Mouse (Mus musculus) stomach, postnatal 0 days (tissue): ENCODE measurements around the gene Alg12. TPM values are rescaled to one million over a fixed set of nuclear protein-coding genes. Genes with fewer than 3 reads are reported as not detected.
A peak's percentile ranks its signal among the peaks of the same experiment; 100 is the strongest.

Source experiments
- ATAC-seq: fragments of 200-750 bp; cut with Nextera tagmentation; 2 replicates; pipeline ENCODE4 v1.8.0; 2017; ENCODE audit not compliant: low FRiP score, low TSS enrichment
- DNase-seq: peaks from one replicate; pipeline ENCODE4 v3.0.0-alpha.2; 2016; ENCODE audit warnings: low spot score
- H3K27ac ChIP-seq: fragments of 300-500 bp; sonication (generic); replicated peaks from 2 replicates; pipeline ENCODE4 v1.5.1; 2014; ENCODE audit warnings: mild to moderate bottlenecking, control low read depth
- H3K27me3 ChIP-seq: fragments of 300-500 bp; sonication (generic); 2 replicates; pipeline ENCODE4 v1.6.1; 2014; ENCODE audit warnings: low read length; ENCODE audit not compliant: control insufficient read depth, insufficient read depth
- H3K36me3 ChIP-seq: fragments of 300-500 bp; sonication (generic); 2 replicates; pipeline ENCODE4 v1.6.1; 2014; ENCODE audit warnings: low read length, mixed read lengths; ENCODE audit not compliant: control insufficient read depth, insufficient read depth
- H3K4me1 ChIP-seq: fragments of 300-500 bp; sonication (generic); replicated peaks from 2 replicates; pipeline ENCODE4 v1.6.1; 2014; ENCODE audit warnings: antibody characterized with exemption; ENCODE audit not compliant: control insufficient read depth, insufficient read depth
- H3K4me2 ChIP-seq: fragments of 300-500 bp; sonication (generic); replicated peaks from 2 replicates; pipeline ENCODE4 v1.6.1; 2014; ENCODE audit warnings: low read depth, mild to moderate bottlenecking, control low read depth, moderate library complexity
- H3K4me3 ChIP-seq: fragments of 300-500 bp; sonication (generic); 2 replicates; pipeline ENCODE4 v1.5.1; 2014; ENCODE audit warnings: low read depth, low read length, control low read depth
- H3K9ac ChIP-seq: fragments of 300-500 bp; sonication (generic); 2 replicates; pipeline ENCODE4 v1.6.1; 2014; ENCODE audit warnings: mild to moderate bottlenecking, low read length, control low read depth, mixed read lengths
- H3K9me3 ChIP-seq: fragments of 300-500 bp; sonication (generic); 2 replicates; pipeline ENCODE4 v1.6.1; 2016; ENCODE audit warnings: low read length; ENCODE audit not compliant: control insufficient read depth
- CTCF ChIP-seq: IDR thresholded peaks from 2 replicates; pipeline ENCODE4 v1.5.1; 2016; ENCODE audit warnings: antibody characterized with exemption, low read depth, mild to moderate bottlenecking, moderate library complexity
- EP300 ChIP-seq: optimal IDR thresholded peaks from 2 replicates; pipeline ENCODE3; 2016; ENCODE audit warnings: antibody characterized with exemption
- WGBS: fragments of 180-500 bp; shearing (Covaris S2); extraction: QIAGEN DNeasy Blood & Tissue Kit; methylation state at CpG from one replicate; pipeline ENCODE4 v1.1.7; 2014; 5-methylcytosine and 5-hydroxymethylcytosine counted together
- polyA plus RNA-seq: library from polyadenylated mRNA; unstranded; fragments of >200 nt; fragmentation: Nextera tagmentation; extraction: Ambion mirVana; gene quantifications from 2 replicates; pipeline ENCODE4 v1.2.1, GENCODE M21; 2015

Gene Alg12
- polyA plus RNA-seq, 1 experiment from 2014 or later = 8.2 TPM

DNA sequence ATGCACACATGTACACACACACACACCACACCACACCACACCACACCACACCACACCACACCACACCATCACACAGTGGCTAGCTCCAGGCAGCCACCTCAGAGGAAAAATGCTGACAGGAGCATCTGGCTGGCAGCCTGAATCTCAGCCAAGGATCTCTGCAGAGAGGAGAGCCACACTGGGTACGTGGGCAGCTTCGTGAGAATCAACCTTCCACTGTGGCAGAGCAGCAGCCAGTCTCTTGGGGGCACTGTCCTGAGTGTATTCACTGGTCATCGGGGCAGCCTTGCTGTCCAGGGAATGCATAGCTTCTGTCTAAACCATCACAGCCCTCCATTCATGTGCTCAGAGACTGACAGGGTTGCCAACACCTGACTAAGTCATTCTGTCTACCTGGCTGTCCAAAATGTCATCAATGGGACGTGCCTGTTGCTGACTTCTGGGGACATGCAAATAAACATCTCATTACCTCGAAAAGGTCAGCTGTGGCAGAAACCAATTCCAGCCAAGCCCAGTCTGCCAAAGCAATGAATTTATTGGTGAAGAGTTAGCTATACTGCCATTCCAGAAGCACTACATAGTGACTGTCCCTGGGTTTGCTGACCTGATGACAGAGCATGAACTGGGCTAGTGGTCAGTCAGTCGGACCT lies 10.8 kb upstream of the Alg12 start:
- no peaks in the 10 kb centered on the region for H3K27me3 ChIP-seq
- H3K27ac ChIP-seq = no peak overlapping the region
- no peak for DNase-seq
- no peaks in the 10 kb centered on the region for H3K4me1 ChIP-seq
- H3K36me3 ChIP-seq = peaks cover 10% of the 10 kb centered on the region; the same call in 1 of the 2 replicates
- H3K4me3 ChIP-seq = no peak overlapping the region
- no peaks in the 10 kb centered on the region for H3K9me3 ChIP-seq
- TF ChIP-seq EP300 (no peak), CTCF (no peak)
- WGBS = 74% methylated on average over 6 of the region's 6 CpGs
- no peak for ATAC-seq
- H3K9ac ChIP-seq = 0 out of 2 replicates have a peak overlapping the region, but pooled peaks have one; percentile 18
- H3K4me2 ChIP-seq = no peak overlapping the region

- WGBS = 46% methylated on average over 17 of the region's 17 CpGs
- Histone ChIP-seq H3K4me2 (no peak overlapping the region), H3K9me3 (no peaks in the 10 kb centered on the region), H3K36me3 (peaks cover 18% of the 10 kb centered on the region; the same call in 1 of the 2 replicates), H3K27ac (no peak overlapping the region), H3K4me3 (no peak overlapping the region), H3K9ac (no peak overlapping the region), H3K4me1 (no peaks in the 10 kb centered on the region), H3K27me3 (no peaks in the 10 kb centered on the region)
- ATAC-seq = peak; percentile 85
- DNase-seq = peak; percentile 91
- TF ChIP-seq EP300 = no peak
- TF ChIP-seq CTCF = peak; percentile 85
Observed at GRCm38 (mm10) chr15:88828800-88829705, 9.9 kb upstream of the Alg12 start.

DNA sequence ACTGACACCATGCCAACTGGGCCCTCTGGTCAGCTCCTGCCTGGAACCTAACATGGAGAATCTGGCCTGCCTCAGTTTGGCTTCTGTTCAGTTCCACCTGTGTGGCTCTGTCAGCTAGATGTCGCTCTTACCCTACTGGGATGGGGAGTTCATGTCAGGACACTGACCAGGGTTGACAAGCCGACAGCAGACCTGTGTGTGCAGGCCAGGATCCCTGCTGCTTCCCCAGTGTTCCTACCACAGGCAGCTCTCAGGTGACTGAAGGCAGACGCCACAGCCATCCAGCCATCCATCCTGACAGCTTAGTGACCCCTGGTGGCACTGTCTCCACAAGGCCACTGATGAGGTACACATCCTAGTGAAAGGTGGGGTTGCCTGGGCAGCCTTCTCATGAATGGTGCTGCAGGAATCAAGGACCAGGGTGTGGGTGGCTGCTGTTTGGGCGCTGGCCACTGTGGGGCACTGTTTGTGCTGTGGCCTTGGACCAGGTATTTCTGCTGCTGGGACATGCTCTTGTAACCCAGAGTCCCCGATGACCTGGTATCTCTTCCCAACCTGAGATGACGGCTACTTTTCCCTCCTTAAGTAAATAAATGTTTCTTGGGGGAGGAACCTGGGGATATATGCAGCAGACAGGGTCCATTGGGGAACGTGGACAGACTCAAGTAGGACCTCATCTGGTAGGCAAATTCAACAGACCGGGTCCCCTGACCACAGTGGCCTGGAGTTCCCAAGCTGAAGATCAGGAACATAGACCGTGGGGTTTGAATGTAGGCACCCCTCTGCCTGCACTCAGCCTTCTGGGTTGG lies 9.1 kb upstream of the Alg12 start:
- H3K9ac ChIP-seq = no peak overlapping the region
- peak; percentile 71 for ATAC-seq

DNA sequence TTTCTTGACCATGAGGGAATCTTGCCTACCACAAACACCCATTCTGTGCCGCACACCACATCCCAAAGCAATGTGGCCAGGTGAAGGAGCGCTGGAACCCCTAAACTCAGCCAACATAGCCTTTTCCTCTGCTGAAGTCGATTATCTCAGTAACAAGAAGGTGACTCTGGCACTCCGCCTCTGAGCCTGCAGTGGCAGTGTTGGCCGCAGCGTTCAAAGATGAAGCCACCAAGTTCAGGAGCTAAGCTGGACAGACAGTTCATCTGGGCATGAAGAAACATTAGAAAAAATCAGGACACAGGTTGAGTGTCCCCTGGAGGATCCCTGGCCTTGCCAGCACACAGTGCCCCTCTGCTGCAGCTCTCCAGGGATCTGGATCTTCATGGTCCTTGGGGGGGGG lies 8.3 kb upstream of the Alg12 start:
- Histone ChIP-seq H3K27me3 (no peaks in the 10 kb centered on the region), H3K4me2 (no peak overlapping the region), H3K36me3 (peaks cover 24% of the 10 kb centered on the region), H3K27ac (no peak overlapping the region), H3K4me3 (no peak overlapping the region), H3K9ac (no peak overlapping the region), H3K9me3 (no peaks in the 10 kb centered on the region), H3K4me1 (no peaks in the 10 kb centered on the region)
- TF ChIP-seq CTCF (no peak), EP300 (no peak)
- no peak for ATAC-seq
- whole genome bisulfite sequencing = 93% methylated on average over 6 of the region's 6 CpGs
- DNase-seq = no peak

More for the DNA sequence above, 9.1 kb upstream of the Alg12 start:
- Histone ChIP-seq H3K4me2 (no peak overlapping the region), H3K36me3 (peaks cover 24% of the 10 kb centered on the region), H3K27me3 (no peaks in the 10 kb centered on the region), H3K27ac (no peak overlapping the region), H3K9me3 (no peaks in the 10 kb centered on the region), H3K4me1 (no peaks in the 10 kb centered on the region), H3K4me3 (no peak overlapping the region)
- DNase-seq = peak; percentile 87
- 20% methylated on average over 9 of the region's 9 CpGs for WGBS
- TF ChIP-seq CTCF (peak; percentile 66), EP300 (no peak)

DNA sequence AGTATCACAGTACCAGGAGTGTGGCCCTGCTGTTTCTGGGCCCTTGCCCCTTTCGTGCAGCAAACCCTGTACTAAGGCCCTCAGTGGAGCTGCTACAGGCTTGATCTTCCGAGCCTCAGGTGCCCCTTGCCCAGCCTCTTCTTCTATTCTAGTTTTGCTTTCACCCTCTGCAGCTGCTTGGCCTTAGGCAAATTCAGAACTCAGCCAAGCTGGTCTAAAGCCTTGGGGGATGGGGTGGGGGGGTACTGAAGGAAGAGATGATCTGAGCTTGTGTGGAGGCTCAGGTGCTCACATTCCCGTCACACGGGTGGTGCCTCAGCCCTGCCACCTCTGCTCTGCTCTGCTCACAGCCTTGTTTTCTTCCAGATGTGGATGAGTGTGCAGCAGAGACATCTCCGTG lies 4.3 kb upstream of the Alg12 start:
- 95% methylated on average over 5 of the region's 5 CpGs for WGBS
- no peak for ATAC-seq

More for the DNA sequence above, 4.3 kb upstream of the Alg12 start:
- H3K27me3 ChIP-seq = no peaks in the 10 kb centered on the region
- TF ChIP-seq EP300 (no peak), CTCF (no peak)
- H3K4me3 ChIP-seq = no peak overlapping the region
- peaks cover 24% of the 10 kb centered on the region for H3K36me3 ChIP-seq
- H3K4me1 ChIP-seq = no peaks in the 10 kb centered on the region
- no peaks in the 10 kb centered on the region for H3K9me3 ChIP-seq
- no peak for DNase-seq
- no peak overlapping the region for H3K4me2 ChIP-seq
- H3K9ac ChIP-seq = no peak overlapping the region
- no peak overlapping the region for H3K27ac ChIP-seq
